Mouse (Mus musculus): ENCODE results near the gene Trappc1. TPM values are rescaled to one million over a fixed set of nuclear protein-coding genes. Genes with fewer than 3 reads are reported as not detected.

Gene Trappc1
- polyA plus RNA-seq, 1 experiment from 2014 or later = 162 TPM

- H3K4me2 ChIP-seq (ENCODE audit: low read length) = peak overlapping the region; percentile 98
- WGBS = 0% methylated on average over 24 of the region's 26 CpGs
- H3K4me3 ChIP-seq (replicated peaks; ENCODE audit: low read length) = peak overlapping the region; percentile 67
- peak overlapping the region; percentile 100 for H3K27ac ChIP-seq (ENCODE audit: low read length)
- no peaks in the 10 kb centered on the region for H3K9me3 ChIP-seq (ENCODE audit: control insufficient read depth, low read length)
- ATAC-seq = peak; percentile 77
- peak overlapping the region; percentile 99 for H3K9ac ChIP-seq (replicated peaks; ENCODE audit: low read depth, low read length)
- peaks cover 39% of the 10 kb centered on the region for H3K4me1 ChIP-seq (replicated peaks; ENCODE audit: control insufficient read depth, insufficient read depth, low read length)
- H3K27me3 ChIP-seq (replicated peaks; ENCODE audit: control insufficient read depth, insufficient read depth, low read length) = no peaks in the 10 kb centered on the region
- H3K36me3 ChIP-seq (ENCODE audit: control insufficient read depth, insufficient read depth) = peaks cover 19% of the 10 kb centered on the region
These were observed 42.5 kb downstream of the Trappc1 start for GRCm38 (mm10) chr11:69366157-69366854.

- Histone ChIP-seq H3K4me1 (replicated peaks; ENCODE audit: control insufficient read depth, insufficient read depth, low read length) (peaks cover 42% of the 10 kb centered on the region), H3K4me3 (replicated peaks; ENCODE audit: low read length) (peak overlapping the region; percentile 67), H3K4me2 (ENCODE audit: low read length) (peak overlapping the region; percentile 98), H3K9ac (replicated peaks; ENCODE audit: low read depth, low read length) (peak overlapping the region; percentile 99), H3K27me3 (replicated peaks; ENCODE audit: control insufficient read depth, insufficient read depth, low read length) (no peaks in the 10 kb centered on the region), H3K27ac (ENCODE audit: low read length) (peak overlapping the region; percentile 100), H3K9me3 (ENCODE audit: control insufficient read depth, low read length) (no peaks in the 10 kb centered on the region), H3K36me3 (ENCODE audit: control insufficient read depth, insufficient read depth) (peaks cover 12% of the 10 kb centered on the region)
- ATAC-seq = peak; percentile 1; the same call in 1 of the 2 replicates
- WGBS = 0% methylated on average over 22 of the region's 22 CpGs
These were observed 43.3 kb downstream of the Trappc1 start for GRCm38 (mm10) chr11:69366855-69367615.

GRCm38 (mm10) chr11:69367616-69368355 is 44.0 kb downstream of the Trappc1 start:
- 2% methylated on average over 22 of the region's 22 CpGs for WGBS
- no peaks in the 10 kb centered on the region for H3K9me3 ChIP-seq (ENCODE audit: control insufficient read depth, low read length)
- peak overlapping the region; percentile 67 for H3K4me3 ChIP-seq (replicated peaks; ENCODE audit: low read length)
- H3K27me3 ChIP-seq (replicated peaks; ENCODE audit: control insufficient read depth, insufficient read depth, low read length) = no peaks in the 10 kb centered on the region
- ATAC-seq = no peak
- peaks cover 10% of the 10 kb centered on the region for H3K36me3 ChIP-seq (ENCODE audit: control insufficient read depth, insufficient read depth)
- H3K4me2 ChIP-seq (ENCODE audit: low read length) = peak overlapping the region; percentile 98
- peak overlapping the region; percentile 100 for H3K27ac ChIP-seq (ENCODE audit: low read length)
- H3K9ac ChIP-seq (replicated peaks; ENCODE audit: low read depth, low read length) = peak overlapping the region; percentile 99
- peaks cover 44% of the 10 kb centered on the region for H3K4me1 ChIP-seq (replicated peaks; ENCODE audit: control insufficient read depth, insufficient read depth, low read length)

GRCm38 (mm10) chr11:69368356-69369214 is 44.8 kb downstream of the Trappc1 start:
- no peaks in the 10 kb centered on the region for H3K9me3 ChIP-seq (ENCODE audit: control insufficient read depth, low read length)
- H3K4me1 ChIP-seq (replicated peaks; ENCODE audit: control insufficient read depth, insufficient read depth, low read length) = peaks cover 49% of the 10 kb centered on the region
- peak overlapping the region; percentile 99 for H3K9ac ChIP-seq (replicated peaks; ENCODE audit: low read depth, low read length)
- no peaks in the 10 kb centered on the region for H3K27me3 ChIP-seq (replicated peaks; ENCODE audit: control insufficient read depth, insufficient read depth, low read length)
- peak overlapping the region; percentile 98 for H3K4me2 ChIP-seq (ENCODE audit: low read length)
- H3K36me3 ChIP-seq (ENCODE audit: control insufficient read depth, insufficient read depth) = peaks cover 6% of the 10 kb centered on the region
- under 1% methylated on average over 67 of the region's 106 CpGs for WGBS
- peak overlapping the region; percentile 67 for H3K4me3 ChIP-seq (replicated peaks; ENCODE audit: low read length)
- no peak for ATAC-seq
- H3K27ac ChIP-seq (ENCODE audit: low read length) = peak overlapping the region; percentile 100

DNA sequence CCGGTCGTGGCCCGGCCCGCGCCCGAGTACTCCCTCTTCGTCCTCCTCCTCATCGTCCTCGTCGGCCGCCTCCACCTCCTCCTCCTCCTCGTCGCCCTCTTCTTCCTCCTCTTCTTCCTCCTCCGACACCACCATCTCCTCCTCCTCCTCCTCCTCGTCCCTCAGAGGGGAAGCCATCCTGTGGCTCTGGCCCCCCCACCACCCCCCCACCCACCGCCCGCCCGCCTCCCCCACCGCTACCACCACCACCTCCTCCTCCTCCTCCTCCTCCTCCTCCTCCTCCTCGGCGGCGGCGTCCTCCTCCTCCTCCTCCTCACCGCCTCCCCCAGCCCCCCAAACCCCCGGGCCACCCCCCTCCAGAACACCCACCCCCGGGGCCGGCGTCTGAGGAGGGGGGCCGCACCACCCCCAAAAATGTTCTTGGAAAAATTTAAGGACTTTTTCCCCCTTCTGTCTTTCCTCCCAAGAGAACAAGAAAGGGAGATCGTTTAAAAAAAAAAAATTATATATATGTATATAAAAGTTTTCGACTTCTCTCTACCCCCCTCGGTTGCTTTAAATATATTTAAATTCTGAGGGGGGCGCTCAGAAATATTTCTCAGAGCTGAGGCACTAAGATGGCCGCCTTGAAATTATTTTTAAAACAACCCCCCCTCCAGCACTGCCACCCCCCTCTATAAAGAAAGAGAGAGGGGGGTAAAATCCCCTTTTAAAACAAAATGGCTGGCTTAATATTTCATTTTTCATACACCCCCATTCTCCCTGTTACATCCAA is 45.6 kb downstream of the Trappc1 start, which contains the start of gene Chd3:
Gene Chd3, minus strand, starts transcription at position 192 of the 775 bp plus-strand sequence.
- under 1% methylated on average over 19 of the region's 34 CpGs for WGBS
- Histone ChIP-seq H3K36me3 (ENCODE audit: control insufficient read depth, insufficient read depth) (no peaks in the 10 kb centered on the region), H3K27me3 (replicated peaks; ENCODE audit: control insufficient read depth, insufficient read depth, low read length) (no peaks in the 10 kb centered on the region), H3K4me1 (replicated peaks; ENCODE audit: control insufficient read depth, insufficient read depth, low read length) (peaks cover 44% of the 10 kb centered on the region), H3K4me2 (ENCODE audit: low read length) (peak within 1 kb of the TSS; percentile 98), H3K9ac (replicated peaks; ENCODE audit: low read depth, low read length) (peak within 1 kb of the TSS; percentile 99), H3K27ac (ENCODE audit: low read length) (peak within 1 kb of the TSS; percentile 100), H3K9me3 (ENCODE audit: control insufficient read depth, low read length) (no peaks in the 10 kb centered on the region), H3K4me3 (replicated peaks; ENCODE audit: low read length) (peak within 1 kb of the TSS; percentile 67)
- no peak for ATAC-seq

DNA sequence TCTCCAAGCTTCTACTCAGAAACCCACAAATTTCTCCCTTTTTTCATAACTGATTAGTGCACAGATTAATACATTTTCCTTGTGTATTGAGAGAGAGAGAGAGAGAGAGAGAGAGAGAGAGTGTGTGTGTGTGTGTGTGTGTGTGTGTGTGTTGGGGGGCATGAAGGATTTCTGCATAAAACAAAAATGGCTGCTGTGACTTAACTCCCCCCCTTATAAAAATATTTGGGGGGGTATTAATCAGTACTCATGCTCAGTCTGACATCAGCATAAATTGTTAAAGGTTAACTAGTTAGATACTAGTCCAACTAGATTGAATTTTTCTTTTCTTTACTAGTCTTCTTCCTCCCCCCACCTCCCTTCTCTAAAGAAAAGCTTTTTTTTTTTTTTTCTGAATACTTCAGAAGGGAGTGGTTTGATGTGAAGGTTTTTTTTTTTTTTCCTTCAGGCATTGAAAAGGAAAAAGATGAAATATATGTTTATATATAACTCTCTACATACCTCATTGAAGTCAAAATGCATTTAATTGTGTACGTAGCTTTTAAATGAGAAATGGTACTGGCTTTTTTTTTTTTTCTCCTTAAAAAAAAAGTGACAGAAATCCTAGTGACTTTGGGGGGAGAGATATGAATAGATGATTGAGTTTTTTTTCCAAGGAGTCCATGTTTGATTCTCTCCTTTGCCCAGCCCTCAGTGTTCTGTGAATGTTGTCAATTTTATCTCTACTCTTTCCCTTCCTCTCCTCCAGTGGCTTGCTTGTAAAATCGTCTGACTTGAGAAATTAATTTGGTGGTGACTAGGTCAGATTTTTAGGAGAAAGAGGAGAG is 46.4 kb downstream of the Trappc1 start:
- Histone ChIP-seq H3K4me1 (replicated peaks; ENCODE audit: control insufficient read depth, insufficient read depth, low read length) (peaks cover 36% of the 10 kb centered on the region), H3K9ac (replicated peaks; ENCODE audit: low read depth, low read length) (peak overlapping the region; percentile 99), H3K27ac (ENCODE audit: low read length) (peak overlapping the region; percentile 100), H3K27me3 (replicated peaks; ENCODE audit: control insufficient read depth, insufficient read depth, low read length) (no peaks in the 10 kb centered on the region), H3K9me3 (ENCODE audit: control insufficient read depth, low read length) (no peaks in the 10 kb centered on the region), H3K4me3 (replicated peaks; ENCODE audit: low read length) (peak overlapping the region; percentile 67), H3K36me3 (ENCODE audit: control insufficient read depth, insufficient read depth) (no peaks in the 10 kb centered on the region), H3K4me2 (ENCODE audit: low read length) (peak overlapping the region; percentile 98)
- ATAC-seq = no peak
- whole genome bisulfite sequencing = 15% methylated on average over 2 of the region's 2 CpGs

DNA sequence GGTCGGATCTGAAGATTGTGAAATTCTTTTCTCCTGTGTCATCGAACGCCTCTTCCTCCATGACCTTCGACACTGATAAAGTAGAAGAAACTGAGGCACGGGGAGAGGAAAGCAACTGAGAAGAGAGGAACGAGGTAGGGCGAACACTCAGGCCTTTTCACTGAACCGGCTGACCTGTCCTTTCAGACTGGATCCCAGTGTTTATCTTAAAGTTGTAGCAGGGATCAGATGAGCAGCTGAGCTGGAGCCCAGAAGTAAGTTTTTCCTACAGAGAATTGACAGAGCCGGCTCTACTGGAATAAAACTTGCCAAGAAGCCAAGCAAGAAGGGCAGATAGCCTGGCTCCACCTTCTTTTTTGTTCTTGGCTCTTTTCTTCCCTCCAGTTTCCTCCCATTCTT is 47.0 kb downstream of the Trappc1 start:
- Histone ChIP-seq H3K27ac (ENCODE audit: low read length) (peak overlapping the region; percentile 95), H3K4me2 (ENCODE audit: low read length) (peak overlapping the region; percentile 45), H3K4me3 (replicated peaks; ENCODE audit: low read length) (peak overlapping the region; percentile 21), H3K4me1 (replicated peaks; ENCODE audit: control insufficient read depth, insufficient read depth, low read length) (peaks cover 30% of the 10 kb centered on the region), H3K36me3 (ENCODE audit: control insufficient read depth, insufficient read depth) (no peaks in the 10 kb centered on the region), H3K27me3 (replicated peaks; ENCODE audit: control insufficient read depth, insufficient read depth, low read length) (no peaks in the 10 kb centered on the region), H3K9ac (replicated peaks; ENCODE audit: low read depth, low read length) (peak overlapping the region; percentile 41; the same call in 1 of the 2 replicates), H3K9me3 (ENCODE audit: control insufficient read depth, low read length) (no peaks in the 10 kb centered on the region)
- ATAC-seq = no peak
- WGBS = 20% methylated on average over 9 of the region's 9 CpGs
